Mouse (Mus musculus) urinary bladder, postnatal 25 days (tissue): ENCODE measurements around the gene Gtf3c1.

Source experiments
- DNase-seq: peaks from one replicate; pipeline ENCODE4 v3.0.0; 2022; ENCODE audit warnings: low spot score

Gtf3c1 gene

GRCm38 (mm10) chr7:125707186-125707585, 394 bp downstream of the Gtf3c1 start:
- peak; percentile 60 for DNase-seq

- DNase-seq: no peak
These were observed 4.8 kb downstream of the Gtf3c1 start for GRCm38 (mm10) chr7:125702791-125703190.

- DNase-seq: no peak
These were observed 13.5 kb downstream of the Gtf3c1 start for GRCm38 (mm10) chr7:125694056-125694455.

GRCm38 (mm10) chr7:125690516-125690915, 17.1 kb downstream of the Gtf3c1 start:
- no peak for DNase-seq

- no peak for DNase-seq
These were observed 27.6 kb downstream of the Gtf3c1 start for GRCm38 (mm10) chr7:125679936-125680335.

- DNase-seq: no peak
These were observed 28.8 kb downstream of the Gtf3c1 start for GRCm38 (mm10) chr7:125678756-125679155.

- DNase-seq: peak; percentile 43
These were observed 32.7 kb downstream of the Gtf3c1 start for GRCm38 (mm10) chr7:125674916-125675315.

- DNase-seq: no peak
These were observed 36.2 kb downstream of the Gtf3c1 start for GRCm38 (mm10) chr7:125671396-125671795.

GRCm38 (mm10) chr7:125670865-125671264, 36.7 kb downstream of the Gtf3c1 start:
- DNase-seq: no peak

GRCm38 (mm10) chr7:125663654-125664053, 43.9 kb downstream of the Gtf3c1 start:
- no peak for DNase-seq

- DNase-seq: no peak
These were observed 50.1 kb downstream of the Gtf3c1 start for GRCm38 (mm10) chr7:125657511-125657910.

GRCm38 (mm10) chr7:125649013-125649412, 58.6 kb downstream of the Gtf3c1 start:
- no peak for DNase-seq

- DNase-seq: no peak
These were observed 62.2 kb downstream of the Gtf3c1 start for GRCm38 (mm10) chr7:125645413-125645812.

GRCm38 (mm10) chr7:125643880-125644279, 63.7 kb downstream of the Gtf3c1 start:
- no peak for DNase-seq

- DNase-seq: peak; percentile 57
These were observed 68.7 kb downstream of the Gtf3c1 start for GRCm38 (mm10) chr7:125638870-125639386.

- no peak for DNase-seq
These were observed 69.2 kb downstream of the Gtf3c1 start for GRCm38 (mm10) chr7:125638376-125638775.

GRCm38 (mm10) chr7:125637220-125638140, 70.1 kb downstream of the Gtf3c1 start:
- DNase-seq: no peak

- DNase-seq: no peak
These were observed 76.6 kb downstream of the Gtf3c1 start for GRCm38 (mm10) chr7:125630989-125631388.

GRCm38 (mm10) chr7:125630317-125630716, 77.3 kb downstream of the Gtf3c1 start:
- no peak for DNase-seq

- no peak for DNase-seq
These were observed 81.8 kb downstream of the Gtf3c1 start for GRCm38 (mm10) chr7:125625829-125626228.

- no peak for DNase-seq
These were observed 82.4 kb downstream of the Gtf3c1 start for GRCm38 (mm10) chr7:125625219-125625618.

GRCm38 (mm10) chr7:125622741-125623685, 84.6 kb downstream of the Gtf3c1 start:
- DNase-seq: no peak
